Mouse (Mus musculus) midbrain, embryonic 15.5 days (tissue): ENCODE measurements at regions not wholly inside any gene's neighbourhood (a gene's known extent, or its start where the extent isn't known, plus 50 kb on each side); places are given as distances from the start of the nearest gene placed in this dataset.

Source experiments
- ATAC-seq: fragments of 200-750 bp; cut with Nextera tagmentation; replicated peaks from 2 replicates; pipeline ENCODE4 v1.8.0; 2017; ENCODE audit warnings: moderate TSS enrichment
- H3K27ac ChIP-seq: fragments of 300-500 bp; sonication (generic); 2 replicates; pipeline ENCODE4 v1.5.1; 2015; ENCODE audit warnings: mild to moderate bottlenecking, inconsistent platforms
- H3K27me3 ChIP-seq: fragments of 300-500 bp; sonication (generic); replicated peaks from 2 replicates; pipeline ENCODE4 v1.6.1; 2015; ENCODE audit warnings: inconsistent platforms
- H3K36me3 ChIP-seq: fragments of 300-500 bp; sonication (generic); replicated peaks from 2 replicates; pipeline ENCODE4 v1.6.1; 2015; ENCODE audit warnings: inconsistent platforms
- H3K4me1 ChIP-seq: fragments of 300-500 bp; sonication (generic); 2 replicates; pipeline ENCODE4 v1.6.1; 2015; ENCODE audit warnings: inconsistent platforms
- H3K4me2 ChIP-seq: fragments of 300-500 bp; sonication (generic); 2 replicates; pipeline ENCODE4 v1.6.1; 2015; ENCODE audit warnings: inconsistent platforms, mild to moderate bottlenecking, moderate library complexity
- H3K4me3 ChIP-seq: fragments of 300-500 bp; sonication (generic); 2 replicates; pipeline ENCODE4 v1.5.1; 2015; ENCODE audit warnings: mild to moderate bottlenecking, inconsistent platforms
- H3K9ac ChIP-seq: fragments of 300-500 bp; sonication (generic); 2 replicates; pipeline ENCODE4 v1.6.1; 2015; ENCODE audit warnings: mild to moderate bottlenecking, inconsistent platforms
- H3K9me3 ChIP-seq: fragments of 300-500 bp; sonication (generic); 2 replicates; pipeline ENCODE4 v1.6.1; 2016; ENCODE audit warnings: inconsistent platforms
- WGBS: fragments of 180-500 bp; shearing (Covaris S2); methylation state at CpG from one replicate; pipeline ENCODE4 v1.1.7; 2015; ENCODE audit warnings: mixed read lengths; 5-methylcytosine and 5-hydroxymethylcytosine counted together

DNA sequence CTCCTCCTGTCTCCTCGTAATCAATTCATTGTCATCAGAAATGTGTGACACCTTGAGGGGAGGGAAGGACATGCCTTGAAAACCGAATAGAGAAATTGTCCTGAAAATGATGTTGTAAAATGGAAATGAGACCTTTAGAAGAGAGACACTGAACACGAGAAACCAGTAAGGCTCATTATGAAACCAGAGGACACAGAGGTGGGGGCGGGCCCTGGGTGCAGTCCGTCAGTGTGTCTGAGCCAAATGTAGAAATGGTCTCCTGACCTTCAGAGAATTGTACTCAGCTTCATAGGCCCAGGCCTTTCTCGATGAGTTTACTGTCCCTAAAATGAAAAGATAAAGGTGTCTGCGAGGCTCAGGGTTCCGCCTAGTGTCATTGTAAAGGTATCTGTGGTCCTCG lies 89.0 kb downstream of the Dad1 start:
- Histone ChIP-seq H3K9ac (no peak overlapping the region), H3K4me1 (0 out of 2 replicates have a peak, but pooled peaks cover 3% of the 10 kb centered on the region), H3K36me3 (no peaks in the 10 kb centered on the region), H3K4me2 (no peak overlapping the region), H3K9me3 (no peaks in the 10 kb centered on the region), H3K4me3 (no peak overlapping the region), H3K27me3 (no peaks in the 10 kb centered on the region), H3K27ac (no peak overlapping the region)
- 77% methylated on average over 9 of the region's 9 CpGs for WGBS
- ATAC-seq: no peak

DNA sequence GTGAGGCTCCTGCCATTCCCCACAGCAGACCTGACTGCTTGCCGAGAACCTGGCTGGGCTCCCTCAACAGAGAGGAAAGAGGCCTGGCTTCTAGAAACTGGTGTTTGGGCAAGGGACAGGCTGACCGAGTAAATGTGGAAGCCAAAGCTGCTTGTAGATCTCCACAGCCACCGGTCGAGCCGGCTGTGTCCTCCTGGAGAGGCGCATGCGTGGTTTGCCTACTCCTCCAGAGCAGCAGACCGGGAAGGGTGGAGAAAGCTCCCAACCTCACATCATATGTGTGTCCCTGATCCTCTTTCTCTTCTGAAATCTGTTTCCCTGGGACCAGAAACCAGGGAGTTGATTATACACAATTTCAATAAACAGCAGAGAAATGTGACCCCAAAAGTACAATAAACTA lies 92.0 kb downstream of the Dad1 start:
- Histone ChIP-seq H3K36me3 (no peaks in the 10 kb centered on the region), H3K9ac (no peak overlapping the region), H3K9me3 (no peaks in the 10 kb centered on the region), H3K4me1 (0 out of 2 replicates have a peak, but pooled peaks cover 3% of the 10 kb centered on the region), H3K4me2 (no peak overlapping the region), H3K27ac (0 out of 2 replicates have a peak overlapping the region, but pooled peaks have one; percentile 8), H3K4me3 (no peak overlapping the region), H3K27me3 (no peaks in the 10 kb centered on the region)
- ATAC-seq: no peak
- 79% methylated on average over 8 of the region's 8 CpGs for WGBS

DNA sequence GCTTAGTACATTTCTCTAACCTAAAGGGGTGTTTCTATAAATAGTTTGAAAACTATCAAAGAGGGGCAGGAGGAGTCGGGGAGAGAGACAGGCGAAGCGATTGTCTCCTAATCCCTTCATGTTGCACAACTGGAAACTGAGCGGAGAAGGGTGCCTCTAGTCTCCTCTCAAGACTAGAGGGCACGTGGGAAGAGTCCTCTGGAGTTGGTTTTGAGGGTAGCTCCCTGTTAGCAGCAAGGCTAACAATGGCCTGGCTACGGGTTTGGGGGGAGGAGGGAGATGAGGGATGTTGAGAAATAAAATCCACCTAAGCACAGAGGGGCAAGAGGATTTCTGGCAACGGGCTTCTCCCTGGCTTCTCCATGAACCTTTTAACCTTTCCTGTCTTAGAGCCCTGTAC lies 92.7 kb downstream of the Dad1 start:
- no peaks in the 10 kb centered on the region for H3K27me3 ChIP-seq
- H3K36me3 ChIP-seq: no peaks in the 10 kb centered on the region
- H3K9ac ChIP-seq: no peak overlapping the region
- H3K27ac ChIP-seq: no peak overlapping the region
- 0 out of 2 replicates have a peak, but pooled peaks cover 3% of the 10 kb centered on the region for H3K4me1 ChIP-seq
- no peaks in the 10 kb centered on the region for H3K9me3 ChIP-seq
- no peak overlapping the region for H3K4me3 ChIP-seq
- 50% methylated on average over 7 of the region's 7 CpGs for WGBS
- H3K4me2 ChIP-seq: no peak overlapping the region
- ATAC-seq: no peak

DNA sequence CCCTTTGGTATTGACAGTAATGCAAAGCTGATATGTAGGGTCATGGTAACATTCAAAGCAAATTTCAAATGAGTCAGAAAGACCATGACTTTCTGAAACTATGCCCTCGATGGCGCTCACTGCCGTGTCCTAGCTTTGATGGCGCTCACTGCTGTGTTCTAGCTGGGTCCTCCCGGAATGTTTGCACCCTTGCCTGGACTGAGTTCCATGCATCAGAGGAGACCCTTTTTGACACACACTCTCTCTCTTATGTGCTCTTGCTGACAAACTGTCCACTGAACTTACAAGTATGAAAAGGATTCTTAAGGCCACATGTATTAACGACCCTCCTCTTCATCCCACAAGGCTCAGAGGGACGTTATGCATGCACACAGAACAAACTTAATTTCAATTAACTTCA lies 94.1 kb downstream of the Dad1 start:
- Histone ChIP-seq H3K27me3 (no peaks in the 10 kb centered on the region), H3K4me3 (no peak overlapping the region), H3K36me3 (no peaks in the 10 kb centered on the region), H3K9me3 (no peaks in the 10 kb centered on the region), H3K27ac (no peak overlapping the region), H3K4me2 (no peak overlapping the region), H3K9ac (no peak overlapping the region), H3K4me1 (0 out of 2 replicates have a peak, but pooled peaks cover 3% of the 10 kb centered on the region)
- ATAC-seq: no peak
- WGBS: 93% methylated on average over 7 of the region's 7 CpGs

DNA sequence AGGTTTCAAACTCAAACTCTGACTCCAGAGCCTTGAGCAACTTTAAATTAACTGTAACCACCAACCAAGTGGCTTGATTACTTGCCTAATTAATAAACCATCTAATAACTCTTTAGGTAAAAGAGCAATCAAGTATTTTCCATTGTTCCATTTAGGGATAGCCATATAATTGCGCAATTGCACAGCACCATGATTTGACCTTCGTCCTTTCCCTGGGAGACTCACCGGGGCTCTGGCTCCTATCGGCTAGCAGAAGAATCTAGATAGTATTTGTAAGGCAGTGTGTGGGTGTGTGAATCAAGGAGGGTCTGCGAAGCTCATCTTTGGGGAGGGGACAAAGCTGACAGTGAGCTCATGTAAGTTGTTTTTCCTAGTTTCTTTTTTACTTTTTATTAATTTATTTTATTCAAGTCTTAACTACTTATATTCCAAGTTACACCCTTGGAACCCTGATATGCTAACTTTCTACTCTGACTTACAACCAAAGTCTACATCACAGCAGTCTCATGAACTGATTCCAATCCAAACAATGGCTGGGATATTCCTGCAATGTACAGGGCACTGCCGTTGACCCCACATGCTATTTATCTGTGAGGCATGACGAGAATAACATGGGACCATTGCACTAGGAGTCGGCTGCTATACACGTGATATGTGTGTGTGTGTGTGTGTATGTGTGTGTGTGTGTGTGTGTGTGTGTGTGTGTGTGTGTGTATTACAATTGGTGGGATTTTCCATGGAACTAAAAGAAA lies 95.5 kb downstream of the Dad1 start:
- Histone ChIP-seq H3K36me3 (no peaks in the 10 kb centered on the region), H3K4me1 (0 out of 2 replicates have a peak, but pooled peaks cover 3% of the 10 kb centered on the region), H3K9ac (no peak overlapping the region), H3K4me3 (no peak overlapping the region), H3K4me2 (no peak overlapping the region), H3K9me3 (no peaks in the 10 kb centered on the region), H3K27ac (no peak overlapping the region), H3K27me3 (no peaks in the 10 kb centered on the region)
- ATAC-seq: no peak
- 89% methylated on average over 9 of the region's 9 CpGs for WGBS

DNA sequence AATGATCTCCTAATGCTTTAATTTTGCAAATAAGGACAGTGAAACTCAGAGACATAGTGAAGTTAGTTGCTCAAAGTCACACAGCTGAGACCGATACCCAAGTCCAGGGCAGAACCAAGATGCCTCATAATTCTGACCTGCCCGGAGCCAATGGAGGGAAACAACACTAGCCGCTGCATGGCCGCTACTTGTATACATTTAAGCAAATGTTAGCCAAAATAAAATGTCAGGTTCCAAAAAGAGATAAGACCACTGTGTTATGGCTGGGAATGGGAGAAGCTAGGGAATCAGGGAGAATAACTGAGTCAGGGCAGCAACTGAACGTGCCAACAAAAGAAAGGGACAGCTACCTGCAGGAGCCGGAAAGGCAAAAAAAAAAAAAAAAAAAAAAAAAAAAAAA lies 97.4 kb downstream of the Dad1 start:
- Histone ChIP-seq H3K4me1 (0 out of 2 replicates have a peak, but pooled peaks cover 3% of the 10 kb centered on the region), H3K27me3 (no peaks in the 10 kb centered on the region), H3K4me3 (no peak overlapping the region), H3K36me3 (no peaks in the 10 kb centered on the region), H3K4me2 (no peak overlapping the region), H3K9ac (no peak overlapping the region), H3K9me3 (no peaks in the 10 kb centered on the region), H3K27ac (no peak overlapping the region)
- WGBS: 92% methylated on average over 6 of the region's 6 CpGs
- no peak for ATAC-seq

DNA sequence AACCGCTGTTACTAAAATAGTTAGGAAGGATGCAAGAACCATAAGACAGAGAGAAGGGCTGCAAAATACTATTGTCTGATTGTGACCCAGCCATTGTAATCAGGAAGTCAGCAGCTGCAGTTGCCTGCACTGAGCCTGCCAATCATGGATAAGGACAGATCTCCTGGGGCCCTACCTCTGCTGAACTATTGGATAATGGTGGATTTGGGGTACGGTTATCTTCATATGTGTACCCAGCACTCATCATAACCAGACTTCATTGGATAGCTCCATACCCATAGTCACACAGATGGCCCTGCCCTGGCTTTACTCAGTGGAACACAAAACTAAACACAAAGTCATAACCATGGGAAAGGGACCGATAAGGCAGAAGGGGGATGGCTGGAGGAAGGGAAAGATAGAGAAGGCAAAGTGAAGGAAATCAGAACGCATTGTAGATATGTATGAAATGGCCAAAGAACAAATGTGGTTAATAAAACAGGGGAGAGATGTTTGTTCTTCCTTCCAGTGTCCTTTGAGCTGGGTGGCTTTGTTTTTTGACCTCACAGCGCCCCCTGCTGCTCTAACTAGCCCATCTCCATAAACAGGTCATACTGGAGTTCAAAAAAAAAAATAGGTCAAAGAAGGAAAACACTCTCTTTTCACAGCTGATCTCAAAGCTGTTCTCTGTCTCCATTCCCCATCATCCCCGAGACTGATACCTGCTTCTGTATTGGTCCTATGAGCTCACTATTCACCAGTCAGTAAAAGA lies 101.2 kb downstream of the Dad1 start:
- no peak for ATAC-seq
- 48% methylated on average over 6 of the region's 6 CpGs for WGBS
- H3K27me3 ChIP-seq: no peaks in the 10 kb centered on the region
- no peak overlapping the region for H3K9ac ChIP-seq
- H3K4me3 ChIP-seq: no peak overlapping the region
- 0 out of 2 replicates have a peak, but pooled peaks cover 3% of the 10 kb centered on the region for H3K4me1 ChIP-seq
- H3K27ac ChIP-seq: no peak overlapping the region
- H3K4me2 ChIP-seq: no peak overlapping the region
- no peaks in the 10 kb centered on the region for H3K9me3 ChIP-seq
- H3K36me3 ChIP-seq: no peaks in the 10 kb centered on the region

DNA sequence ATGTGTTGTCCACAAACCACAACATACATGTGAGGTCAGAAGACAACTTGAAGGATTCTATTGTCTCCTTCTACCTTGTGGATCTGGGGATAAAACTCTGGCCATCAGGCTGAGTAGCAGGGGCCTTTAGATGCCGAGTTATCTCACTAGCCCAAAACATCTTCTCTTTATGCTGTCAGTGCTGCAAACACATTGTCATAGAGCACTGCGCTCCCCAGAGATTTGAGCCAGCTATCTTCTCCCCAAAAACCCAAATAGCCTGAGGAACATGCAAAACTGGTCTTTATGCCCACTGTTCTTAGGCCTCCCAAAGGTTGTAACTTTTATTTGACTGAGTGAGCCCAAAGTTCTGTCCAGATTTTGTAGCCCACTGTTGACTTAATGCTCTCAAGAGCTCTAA lies 102.0 kb downstream of the Dad1 start:
- H3K4me3 ChIP-seq: no peak overlapping the region
- no peak for ATAC-seq
- no peak overlapping the region for H3K9ac ChIP-seq
- WGBS: 95% methylated on average over 2 of the region's 2 CpGs
- H3K36me3 ChIP-seq: no peaks in the 10 kb centered on the region
- no peaks in the 10 kb centered on the region for H3K9me3 ChIP-seq
- 0 out of 2 replicates have a peak, but pooled peaks cover 3% of the 10 kb centered on the region for H3K4me1 ChIP-seq
- no peak overlapping the region for H3K27ac ChIP-seq
- no peak overlapping the region for H3K4me2 ChIP-seq
- H3K27me3 ChIP-seq: no peaks in the 10 kb centered on the region

DNA sequence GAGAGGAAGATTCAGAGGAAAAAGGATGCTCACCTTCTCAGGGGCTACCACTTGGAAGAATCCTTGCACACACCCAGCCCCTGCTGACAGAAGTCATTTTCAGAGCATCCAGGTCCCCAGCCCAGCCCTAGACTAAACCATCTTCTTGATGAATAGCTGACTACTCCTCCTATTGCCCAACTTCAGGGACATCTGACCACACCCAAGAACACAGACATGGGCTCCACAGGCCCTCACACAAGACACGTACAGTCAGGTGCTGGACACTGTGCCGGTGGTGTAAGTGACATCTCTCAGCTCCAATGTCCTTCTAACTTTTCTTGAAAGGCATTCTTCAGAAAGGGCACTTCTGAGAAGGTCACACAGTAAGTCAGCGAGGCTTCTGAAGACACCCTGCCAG lies 102.6 kb downstream of the Dad1 start:
- no peak overlapping the region for H3K4me2 ChIP-seq
- ATAC-seq: no peak
- H3K27ac ChIP-seq: no peak overlapping the region
- no peak overlapping the region for H3K9ac ChIP-seq
- H3K27me3 ChIP-seq: no peaks in the 10 kb centered on the region
- H3K4me1 ChIP-seq: peaks cover 8% of the 10 kb centered on the region
- 83% methylated on average over 3 of the region's 3 CpGs for WGBS
- H3K4me3 ChIP-seq: no peak overlapping the region
- H3K36me3 ChIP-seq: no peaks in the 10 kb centered on the region
- H3K9me3 ChIP-seq: no peaks in the 10 kb centered on the region

DNA sequence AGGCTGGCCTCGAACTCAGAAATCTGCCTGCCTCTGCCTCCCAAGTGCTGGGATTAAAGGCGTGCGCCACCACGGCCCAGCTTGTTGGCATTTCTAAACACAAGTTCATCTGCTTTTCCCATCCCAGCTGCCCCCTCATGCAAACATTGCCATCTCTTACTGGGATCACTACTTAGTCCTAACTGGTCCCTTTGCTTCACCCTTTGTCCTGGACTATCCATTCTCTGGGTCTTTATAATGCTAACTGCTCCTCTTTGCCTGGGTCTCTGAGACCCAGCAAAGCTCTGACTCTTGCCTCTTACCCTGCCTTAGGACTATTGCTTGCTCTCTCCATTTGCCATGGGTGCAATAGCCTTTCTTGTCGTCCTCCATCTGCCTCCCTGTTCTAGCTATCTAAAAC lies 103.7 kb downstream of the Dad1 start:
- 90% methylated on average over 5 of the region's 5 CpGs for whole genome bisulfite sequencing
- Histone ChIP-seq H3K4me3 (no peak overlapping the region), H3K9ac (no peak overlapping the region), H3K36me3 (no peaks in the 10 kb centered on the region), H3K27me3 (no peaks in the 10 kb centered on the region), H3K4me1 (peaks cover 18% of the 10 kb centered on the region), H3K4me2 (no peak overlapping the region), H3K9me3 (no peaks in the 10 kb centered on the region), H3K27ac (no peak overlapping the region)
- ATAC-seq: no peak

DNA sequence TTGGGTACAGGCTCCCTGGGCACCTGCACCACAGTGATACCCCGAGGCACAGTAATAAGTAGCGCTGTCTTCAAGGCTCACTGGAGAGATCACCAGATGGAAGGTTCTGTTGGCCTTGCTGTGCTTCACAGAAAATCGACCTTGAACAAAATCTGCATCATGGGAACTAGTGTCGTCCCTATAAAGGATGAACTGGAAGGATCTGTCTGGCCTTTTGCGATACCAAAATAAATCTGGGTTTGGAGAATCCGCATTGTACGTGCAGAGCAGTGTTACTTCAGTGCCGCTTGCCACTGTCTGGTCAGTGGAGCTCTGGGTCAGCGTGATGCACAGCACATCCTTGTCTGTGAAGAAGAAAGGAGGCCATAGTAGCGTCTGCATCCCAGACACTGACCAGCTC lies 105.3 kb downstream of the Dad1 start:
- Histone ChIP-seq H3K27ac (no peak overlapping the region), H3K4me2 (no peak overlapping the region), H3K4me1 (peaks cover 21% of the 10 kb centered on the region), H3K9me3 (no peaks in the 10 kb centered on the region), H3K9ac (no peak overlapping the region), H3K4me3 (no peak overlapping the region), H3K27me3 (no peaks in the 10 kb centered on the region), H3K36me3 (no peaks in the 10 kb centered on the region)
- WGBS: 92% methylated on average over 10 of the region's 10 CpGs
- no peak for ATAC-seq

DNA sequence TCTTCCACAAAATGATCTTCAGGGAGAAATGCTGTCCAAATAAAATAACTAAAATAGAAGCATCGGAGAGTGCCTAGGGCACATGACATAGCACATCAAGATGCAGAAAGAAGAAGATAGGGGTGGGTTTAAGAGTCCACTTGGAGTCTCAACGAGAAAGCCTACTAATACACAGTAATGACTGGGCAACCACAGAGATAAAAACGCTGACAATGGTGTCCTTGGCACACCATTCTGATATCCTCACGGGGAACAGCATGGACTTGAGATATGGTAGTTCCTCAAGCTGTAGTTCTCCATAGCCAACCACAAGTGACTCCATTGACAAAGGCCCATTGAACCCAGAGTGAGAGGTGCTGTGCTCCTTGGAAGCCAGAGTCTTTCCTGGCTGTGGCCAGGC lies 105.8 kb downstream of the Dad1 start:
- no peaks in the 10 kb centered on the region for H3K9me3 ChIP-seq
- no peak overlapping the region for H3K27ac ChIP-seq
- no peaks in the 10 kb centered on the region for H3K36me3 ChIP-seq
- no peak overlapping the region for H3K4me2 ChIP-seq
- no peaks in the 10 kb centered on the region for H3K27me3 ChIP-seq
- no peak overlapping the region for H3K4me3 ChIP-seq
- H3K9ac ChIP-seq: no peak overlapping the region
- no peak for ATAC-seq
- H3K4me1 ChIP-seq: peaks cover 21% of the 10 kb centered on the region
- 94% methylated on average over 4 of the region's 4 CpGs for WGBS

DNA sequence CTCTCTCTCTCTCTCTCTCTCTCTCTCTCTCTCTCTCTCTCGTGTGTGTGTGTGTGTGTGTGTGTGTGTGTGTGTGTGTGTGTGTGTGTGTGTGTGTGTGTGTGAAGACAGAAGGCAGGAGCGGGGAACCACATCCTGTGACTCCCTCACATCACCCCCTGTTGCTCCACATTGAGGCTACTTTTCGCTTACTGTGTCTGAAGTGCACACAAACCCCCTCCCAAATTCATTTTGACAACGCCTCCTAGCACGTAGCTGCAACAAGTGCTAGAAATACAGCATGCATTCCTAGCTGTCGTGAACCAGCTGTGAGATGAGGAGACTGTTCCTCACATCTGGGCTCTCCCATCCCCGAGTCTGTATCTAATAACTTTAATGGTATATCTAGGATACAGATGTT lies 106.4 kb downstream of the Dad1 start:
- WGBS: 88% methylated on average over 6 of the region's 7 CpGs
- H3K4me2 ChIP-seq: no peak overlapping the region
- H3K4me1 ChIP-seq: peaks cover 21% of the 10 kb centered on the region
- no peak overlapping the region for H3K9ac ChIP-seq
- no peak overlapping the region for H3K27ac ChIP-seq
- H3K27me3 ChIP-seq: no peaks in the 10 kb centered on the region
- no peaks in the 10 kb centered on the region for H3K36me3 ChIP-seq
- no peak overlapping the region for H3K4me3 ChIP-seq
- ATAC-seq: no peak
- H3K9me3 ChIP-seq: no peaks in the 10 kb centered on the region
